Mouse (Mus musculus) lung, adult 18-20 months (tissue): ENCODE results near the gene Dll1.

ENCODE experiments used
- DNase-seq, 2 experiments: peaks; one replicate each; pipeline ENCODE4 v3.0.0; 2022; ENCODE audit warnings: mixed read lengths in 2 of 2

Gene Dll1

DNA sequence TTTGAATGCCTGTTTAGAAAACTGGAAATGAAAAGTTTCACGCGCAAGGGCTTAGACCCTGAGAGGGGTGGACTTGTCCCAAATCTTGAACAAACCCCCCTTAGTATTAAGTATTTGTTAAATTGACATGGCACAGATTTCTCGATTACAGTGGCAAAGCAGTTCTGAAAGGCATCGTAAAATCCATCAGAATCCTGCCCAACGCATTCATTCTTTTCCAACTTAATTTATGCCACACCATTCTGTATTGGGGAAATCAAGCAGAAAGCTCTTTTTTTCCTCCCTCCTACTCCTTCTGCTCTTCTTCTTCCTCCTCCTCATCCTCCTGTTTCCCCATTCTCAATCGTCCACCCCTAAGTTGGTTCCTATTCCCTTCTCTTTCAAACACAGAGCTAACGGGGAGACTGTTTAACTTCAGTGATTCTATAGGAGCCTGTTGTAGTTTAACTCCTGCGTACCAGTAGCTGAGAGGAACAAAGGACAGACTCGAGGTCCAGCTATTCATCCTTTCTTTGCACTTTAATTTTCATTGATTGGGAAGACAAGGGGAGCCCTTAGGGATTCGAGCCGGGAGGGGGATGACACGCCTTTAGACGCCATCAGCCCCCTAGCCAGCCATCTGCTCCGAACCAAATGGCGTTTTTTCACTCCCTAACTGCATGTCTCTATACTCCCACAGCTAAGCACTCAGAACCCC lies 1.9 kb upstream of the Dll1 start:
- no peak for DNase-seq

DNA sequence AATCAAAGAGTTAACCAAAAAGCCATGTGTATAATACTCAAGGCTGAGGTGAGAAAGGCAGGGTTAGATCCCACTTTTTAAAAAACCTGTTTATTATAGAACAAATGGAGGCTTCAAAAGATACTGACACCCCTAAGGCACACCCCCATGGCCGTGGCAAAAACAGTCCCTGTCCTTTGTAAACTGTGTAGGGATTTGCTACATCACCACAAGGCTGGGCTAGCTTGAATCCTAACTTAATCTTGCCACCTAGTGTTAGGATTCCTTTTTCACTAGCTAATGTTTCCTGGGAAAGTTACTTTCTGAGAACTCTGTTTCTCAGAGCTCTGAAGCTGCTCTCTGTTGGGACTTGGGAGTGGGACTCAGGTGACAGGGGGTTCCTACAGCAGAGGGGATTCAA lies 1.2 kb upstream of the Dll1 start:
- DNase-seq: peak in 1 of 2 experiments; percentile 34

DNA sequence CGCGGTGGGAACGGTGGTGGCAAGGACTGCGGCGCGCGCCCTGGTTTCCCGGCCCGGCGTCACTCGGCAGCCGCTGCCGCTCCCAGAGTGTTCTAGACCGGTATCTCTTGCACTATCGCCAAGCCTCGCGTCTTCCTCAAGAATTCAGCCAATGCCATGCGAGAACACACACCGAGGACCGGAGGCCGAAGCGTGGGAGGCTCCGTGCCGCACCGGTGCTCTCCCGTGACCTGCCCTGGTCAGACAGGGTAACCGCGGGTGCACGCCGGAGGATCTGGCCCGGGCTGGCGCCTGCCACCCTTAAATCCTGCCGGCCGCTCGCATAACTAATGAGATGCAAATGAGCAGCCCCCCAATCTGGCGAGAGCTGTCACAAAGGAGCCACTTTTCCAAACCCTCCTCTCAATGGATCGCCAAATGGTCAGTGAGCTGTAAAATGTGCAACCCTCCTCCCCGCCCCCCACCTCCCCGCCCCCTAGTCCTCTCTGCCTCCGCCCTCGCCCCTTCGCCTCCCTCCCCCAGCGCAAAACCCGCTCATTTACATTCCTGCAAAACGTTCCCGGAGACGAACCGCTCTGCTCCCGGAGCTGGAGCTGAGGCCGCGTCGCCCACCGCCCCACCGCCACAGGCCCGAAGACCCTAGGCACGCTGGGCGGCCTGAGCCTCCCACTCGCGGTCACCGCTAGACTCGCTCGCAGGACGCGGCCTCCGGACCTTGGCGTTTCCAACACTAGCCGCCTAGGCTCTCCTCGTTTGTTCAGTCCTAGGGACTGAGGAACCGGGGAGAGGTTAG lies 775 bp downstream of the Dll1 start:
- DNase-seq: peak; percentile 79 to 81

DNA sequence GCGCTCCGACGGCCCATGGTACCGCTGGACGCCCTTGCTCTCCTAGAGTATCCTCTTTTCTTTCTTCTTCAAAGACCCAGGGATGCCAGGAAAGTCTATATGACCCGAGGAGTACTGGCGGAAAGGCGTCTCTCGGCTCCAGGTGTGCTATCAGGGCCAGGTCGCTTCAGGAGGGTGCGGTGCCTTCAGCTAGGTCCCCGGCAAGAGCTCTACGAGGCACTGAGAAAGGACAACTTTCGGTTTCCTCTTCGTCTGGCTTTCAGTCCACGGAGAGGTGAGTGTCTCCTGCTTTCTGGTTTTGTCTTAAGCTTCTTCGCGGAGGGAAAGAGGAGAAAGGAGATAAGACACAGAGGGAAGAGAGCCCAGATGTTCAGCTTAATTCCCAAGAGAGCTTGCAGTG lies 1.4 kb downstream of the Dll1 start:
- DNase-seq: no peak

DNA sequence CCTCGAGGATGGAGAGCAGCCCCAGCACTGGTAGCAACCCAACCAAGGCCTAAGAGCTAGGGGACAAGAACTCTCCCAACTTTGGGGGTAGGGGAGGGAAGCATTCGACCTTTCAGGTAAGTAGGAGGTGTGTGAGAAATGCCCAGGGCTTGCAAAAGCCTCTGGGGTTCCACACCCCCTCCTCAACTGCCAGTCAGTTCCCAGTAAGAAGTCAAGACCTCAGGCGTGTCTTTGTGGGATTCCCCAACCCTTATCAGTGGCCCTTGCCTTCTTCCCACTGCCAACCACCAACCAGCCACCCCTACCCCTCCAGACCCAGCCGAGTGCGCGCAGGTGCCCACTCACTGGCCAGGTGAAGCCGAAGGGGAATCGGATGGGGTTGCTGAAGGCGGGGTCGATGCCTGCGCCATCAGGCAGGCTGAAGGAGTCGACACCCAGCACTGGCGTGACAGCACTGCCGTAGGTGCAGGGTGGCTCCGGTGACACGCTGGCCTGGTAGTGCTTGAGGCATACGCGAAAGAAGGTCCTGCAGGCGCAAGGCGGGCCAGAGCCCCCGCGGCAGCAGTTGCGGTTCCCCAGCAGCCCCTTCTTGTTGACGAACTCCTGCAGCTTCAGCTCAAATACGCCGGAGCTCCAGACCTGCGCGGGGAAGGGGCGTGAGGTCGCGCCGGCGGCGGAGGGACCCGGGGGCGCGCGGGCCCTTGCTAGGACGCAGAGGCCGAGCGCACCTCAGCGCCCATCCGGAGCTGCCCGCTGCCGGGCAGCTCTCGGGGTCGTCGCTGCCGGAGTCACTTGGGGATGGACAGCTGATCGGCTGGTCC lies 2.1 kb downstream of the Dll1 start:
- no peak for DNase-seq

DNA sequence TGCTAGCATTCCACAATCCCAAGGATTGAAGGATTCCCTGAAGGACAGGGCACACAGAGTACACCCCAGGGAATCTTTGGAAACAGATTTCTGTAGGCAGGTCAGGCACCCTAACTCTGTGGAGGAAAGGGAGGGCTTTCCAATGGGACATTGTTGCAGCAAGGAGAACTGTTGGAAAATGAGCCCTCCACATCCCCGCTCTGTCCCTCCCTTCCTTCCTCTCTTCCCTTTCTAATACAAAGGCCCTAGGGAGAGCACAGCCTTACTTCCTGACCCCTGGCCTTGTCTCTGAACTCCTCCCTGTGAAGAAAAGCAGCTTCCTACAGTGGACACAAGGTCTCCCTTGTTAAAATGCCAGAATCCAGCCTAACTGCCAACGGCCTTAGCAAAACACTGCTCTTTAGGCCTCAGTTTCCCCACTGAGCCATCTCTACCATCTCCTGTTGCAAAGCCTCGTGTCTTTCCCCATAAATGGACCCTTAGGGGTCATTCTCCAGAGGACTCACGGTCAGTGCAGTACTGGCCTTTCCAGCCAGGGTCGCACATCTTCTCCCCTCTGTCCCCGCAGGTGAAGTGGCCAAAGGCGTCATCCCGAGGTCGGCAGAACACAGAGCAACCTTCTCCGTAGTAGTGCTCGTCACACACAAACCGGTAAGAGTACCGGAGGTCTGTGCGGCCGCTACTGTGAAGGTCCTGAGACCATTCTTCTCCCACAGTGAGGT lies 3.6 kb downstream of the Dll1 start:
- peak in 1 of 2 experiments; percentile 41 for DNase-seq

DNA sequence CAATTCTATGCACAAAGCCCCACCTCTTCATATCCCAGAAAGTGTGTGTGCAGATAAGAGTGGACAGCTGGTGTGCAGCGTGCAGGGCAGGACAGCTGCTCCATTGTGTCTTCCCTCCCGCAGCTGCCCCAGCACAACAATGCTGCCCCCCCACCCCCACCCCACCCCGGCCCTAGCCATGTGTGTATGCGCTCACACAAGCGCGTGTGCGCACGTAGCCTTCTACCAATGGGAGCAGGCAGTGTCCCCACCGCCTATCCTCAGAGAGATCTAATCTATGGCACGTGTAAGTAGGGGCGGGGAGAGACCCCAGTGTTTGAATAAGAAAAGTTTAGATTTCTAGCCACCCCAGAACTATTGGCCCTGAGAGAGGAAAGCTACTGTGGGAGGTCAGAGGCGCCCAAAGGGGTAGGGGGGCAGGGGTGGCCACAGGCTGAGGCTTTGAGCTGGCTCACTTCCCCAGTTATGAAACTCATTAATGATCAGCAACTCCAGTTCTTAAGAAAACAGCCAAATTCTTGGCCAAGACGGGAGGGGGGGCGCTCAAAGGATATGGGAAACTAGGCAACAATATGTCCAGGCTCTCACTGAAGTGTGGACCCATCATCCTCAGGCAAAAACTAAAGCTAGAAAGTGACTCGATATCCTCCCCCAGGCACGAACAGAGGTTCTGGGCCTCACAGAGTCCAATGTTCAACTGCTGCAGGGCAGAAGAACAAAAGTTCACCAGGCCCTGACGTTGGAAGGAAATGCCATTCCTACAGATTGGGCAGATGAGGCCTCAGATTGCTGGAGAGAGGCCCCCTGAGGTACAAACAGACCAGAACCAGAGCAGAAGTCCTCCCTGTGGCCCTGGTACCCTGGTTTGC lies 4.5 kb downstream of the Dll1 start:
- no peak for DNase-seq

DNA sequence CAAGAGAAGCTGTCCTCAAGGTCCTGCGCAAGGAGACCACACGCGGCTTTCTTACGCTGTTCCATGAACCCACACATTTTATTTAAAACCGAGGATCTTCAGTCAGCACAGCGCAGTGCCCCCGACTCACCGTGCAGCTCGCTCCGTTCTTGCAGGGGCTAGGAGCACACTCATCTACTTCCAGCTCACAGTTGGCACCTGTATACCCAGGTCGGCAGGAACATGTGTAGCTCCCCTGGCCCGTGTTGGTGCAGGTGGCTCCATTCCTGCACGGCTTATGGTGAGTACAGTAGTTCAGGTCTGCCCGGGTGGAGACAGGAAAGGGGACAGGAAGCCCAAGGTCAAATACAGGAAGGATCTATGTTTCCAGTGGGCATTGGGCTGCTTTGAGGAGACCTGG lies 6.3 kb downstream of the Dll1 start:
- DNase-seq: no peak

DNA sequence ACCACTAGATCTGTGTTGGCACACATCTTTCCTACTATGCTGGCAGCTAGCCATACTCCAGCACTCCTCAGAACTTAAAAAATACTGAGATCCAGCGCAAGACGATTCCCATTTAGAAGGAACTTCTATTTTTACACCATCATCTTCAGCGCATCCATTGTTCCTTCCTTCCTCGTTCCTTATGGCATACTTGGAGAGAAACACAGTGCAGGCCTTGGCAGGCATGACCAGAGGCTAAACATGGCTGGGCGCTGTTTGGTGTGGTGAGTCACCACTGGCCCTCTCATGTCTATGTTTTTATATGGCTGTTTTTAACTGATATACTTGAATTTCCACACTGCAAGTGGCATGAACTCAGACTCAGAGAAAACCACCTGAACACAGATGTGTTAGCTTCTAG lies 11.0 kb downstream of the Dll1 start:
- DNase-seq: no peak

DNA sequence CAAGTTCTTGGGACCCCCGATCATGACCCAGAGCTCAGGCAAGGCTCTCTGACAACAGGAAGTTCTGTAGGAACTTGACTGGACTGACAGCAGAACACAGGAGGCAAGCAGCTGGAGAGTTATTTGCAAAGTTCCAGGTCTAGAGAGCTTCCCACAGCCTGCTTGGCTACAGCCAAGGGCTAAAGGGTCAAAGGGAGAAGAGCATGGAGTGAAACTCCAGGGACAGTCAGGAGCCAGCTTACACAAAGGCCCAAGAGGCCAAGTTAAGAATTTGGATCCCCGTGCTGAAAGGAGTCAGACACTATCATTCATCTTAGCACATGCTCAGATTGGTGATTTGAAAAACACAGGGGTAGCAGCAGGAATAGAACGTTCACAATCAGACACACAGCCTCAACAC lies 13.0 kb downstream of the Dll1 start:
- DNase-seq: no peak

DNA sequence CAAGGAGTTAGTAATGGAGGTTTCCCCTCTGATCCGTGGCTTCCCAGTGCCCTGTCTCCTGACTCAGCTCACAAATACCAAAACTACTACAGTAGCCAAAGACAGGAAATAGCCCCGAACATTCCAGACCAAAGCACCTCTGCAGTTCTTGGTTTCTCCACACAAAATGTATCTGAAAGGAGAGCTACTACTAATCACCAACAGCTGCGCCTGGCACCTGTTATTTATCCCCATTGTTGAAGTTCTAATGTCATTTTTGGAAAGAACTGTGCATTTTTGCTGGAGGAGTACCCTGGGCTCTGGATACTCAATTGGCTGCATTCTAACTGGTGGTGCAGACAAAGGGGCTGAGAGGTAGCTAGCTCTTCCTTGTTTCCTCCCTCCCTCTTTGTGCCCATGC lies 19.6 kb downstream of the Dll1 start:
- no peak for DNase-seq

DNA sequence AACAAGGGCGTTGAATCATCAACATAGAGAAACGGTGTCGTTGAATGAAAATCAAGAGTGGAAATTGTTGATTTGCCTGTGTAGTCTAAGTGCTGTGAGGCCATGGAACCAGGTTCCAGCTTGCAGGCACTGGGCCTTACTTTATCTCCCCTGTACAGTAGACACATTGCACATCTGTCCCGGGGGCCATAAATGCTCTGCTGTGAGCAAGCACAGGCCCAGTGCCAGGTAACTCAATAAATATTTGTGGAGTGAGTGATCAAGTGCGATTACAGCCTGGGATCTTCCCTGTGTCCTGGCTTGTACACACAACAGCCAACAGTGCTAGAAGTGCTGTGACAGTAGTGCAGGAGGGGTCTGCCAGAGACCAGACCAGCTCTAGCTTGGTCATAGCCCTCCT lies 20.1 kb downstream of the Dll1 start:
- DNase-seq: no peak

DNA sequence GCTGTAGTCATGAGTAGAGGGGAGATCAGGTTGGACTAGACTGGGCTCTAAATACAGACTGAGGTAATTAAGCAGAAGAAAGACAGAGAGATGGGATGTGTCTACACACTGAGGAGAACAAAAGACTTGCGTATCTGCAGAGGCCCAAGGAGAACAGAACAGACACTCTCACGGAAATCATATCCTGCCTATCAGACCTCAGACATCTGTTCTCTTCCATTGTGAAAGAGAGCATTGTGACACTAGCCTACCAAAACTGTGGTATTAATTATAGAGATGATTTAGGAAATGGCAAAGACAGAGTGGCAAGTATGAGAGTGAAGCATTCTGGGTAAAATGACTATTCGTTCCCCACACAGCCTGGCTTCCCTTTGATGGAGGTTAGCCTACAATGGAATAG lies 21.6 kb downstream of the Dll1 start:
- no peak for DNase-seq

DNA sequence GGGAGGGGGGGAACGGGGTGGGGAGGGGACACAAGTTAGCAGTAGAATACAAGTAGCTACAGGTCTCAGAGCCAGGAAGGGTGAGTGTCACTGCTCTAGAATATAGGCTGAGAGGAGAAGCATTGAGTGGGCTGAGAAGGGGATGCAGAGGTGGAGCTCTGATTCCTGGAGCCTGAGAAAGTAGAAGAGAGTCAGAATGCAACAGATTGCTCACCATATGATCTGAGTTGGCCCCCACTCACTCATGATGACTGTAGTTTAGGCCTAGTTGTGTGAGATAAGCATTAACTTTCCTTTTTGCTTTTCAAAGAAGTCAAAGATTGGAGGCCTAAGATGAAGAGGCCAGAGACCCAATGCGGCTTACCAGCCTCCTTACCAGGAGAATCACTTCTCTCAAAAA lies 22.7 kb downstream of the Dll1 start:
- DNase-seq: no peak

DNA sequence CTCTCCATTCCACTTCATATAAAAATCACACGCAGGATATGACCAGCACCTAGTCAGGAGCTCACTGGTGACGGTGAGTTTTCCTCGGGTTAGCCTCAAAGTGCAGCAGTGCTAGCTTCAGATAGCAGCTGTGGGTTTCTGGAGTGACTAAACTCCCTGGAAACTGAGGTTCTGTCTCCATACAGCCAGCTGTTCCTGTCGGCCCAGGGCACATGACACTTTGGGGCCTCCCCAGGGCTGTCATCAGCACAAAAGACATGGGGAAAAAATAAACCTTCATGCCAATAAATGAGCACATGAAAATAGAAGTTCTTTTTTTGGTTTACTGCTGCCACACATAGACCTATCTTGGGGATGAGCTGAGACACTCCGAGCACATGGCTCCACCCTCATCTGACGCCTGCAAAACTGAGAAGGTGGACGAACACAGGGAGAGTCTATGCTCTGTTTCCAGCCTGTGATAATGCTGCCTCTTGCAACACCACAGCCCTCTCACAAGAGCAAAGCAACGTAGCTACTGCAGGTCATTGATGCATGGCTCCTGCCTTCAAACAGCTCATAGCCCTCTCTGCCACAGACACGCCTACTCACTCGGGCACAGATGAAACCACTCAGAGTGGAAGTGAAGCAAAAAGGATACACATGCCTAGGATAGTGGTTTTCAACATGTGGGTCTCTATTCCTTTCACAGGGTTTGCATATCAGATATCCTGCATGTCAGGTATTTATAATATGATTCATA lies 23.6 kb downstream of the Dll1 start:
- no peak for DNase-seq

DNA sequence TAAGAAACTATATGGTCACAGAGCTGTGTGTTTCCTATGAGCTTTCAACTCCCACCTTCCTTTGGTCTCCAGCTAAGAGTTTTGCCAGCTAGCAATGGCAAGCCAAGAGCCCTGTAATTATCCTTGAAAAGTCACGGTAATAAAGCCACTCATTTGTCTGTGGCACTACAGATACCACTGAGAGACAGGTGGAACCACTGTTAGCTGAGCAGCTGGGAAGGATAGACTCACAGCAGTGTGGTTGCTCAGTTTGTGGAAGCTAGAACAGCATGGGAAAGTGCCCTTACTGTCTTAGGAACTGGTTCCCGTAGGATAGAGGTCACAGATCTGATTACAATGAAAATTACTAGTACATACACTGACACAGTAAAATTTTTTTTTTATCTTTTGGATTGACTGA lies 26.5 kb downstream of the Dll1 start:
- DNase-seq: no peak

DNA sequence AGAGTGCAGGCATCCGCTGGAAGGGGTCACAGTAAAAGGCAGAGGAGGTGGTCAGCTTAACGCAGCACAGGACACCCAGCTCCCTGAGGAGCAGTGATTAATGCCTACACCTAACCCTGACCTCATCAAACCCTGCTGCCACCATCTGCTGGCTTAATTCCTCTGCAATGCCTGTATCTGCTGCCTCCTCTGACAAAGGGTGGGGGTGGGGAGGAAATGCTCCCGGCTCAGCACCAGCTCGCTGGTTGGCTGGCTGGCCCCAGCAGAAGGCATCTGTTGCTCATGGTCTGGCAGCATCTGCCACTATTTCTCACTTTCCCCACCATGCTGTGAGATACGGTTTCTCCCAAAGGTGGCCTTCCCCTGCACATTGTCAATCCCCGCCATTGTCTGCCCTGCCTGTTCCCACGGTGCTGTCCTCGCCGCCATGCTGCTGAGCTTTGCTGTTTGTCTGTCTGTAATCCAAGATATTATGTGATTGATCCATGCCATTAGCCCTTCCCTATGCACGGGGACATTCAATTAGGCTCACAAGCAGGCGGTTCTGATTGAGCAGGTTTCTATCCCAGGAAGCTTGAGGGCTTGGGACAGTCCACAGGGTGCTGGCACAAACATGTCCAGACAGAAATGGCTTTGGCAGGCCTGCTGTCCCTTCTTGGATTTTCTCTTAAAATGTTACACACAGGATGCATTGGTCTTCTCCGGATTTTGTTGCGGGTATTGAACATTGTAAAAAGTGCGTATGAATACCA lies 33.4 kb downstream of the Dll1 start:
- DNase-seq: no peak

DNA sequence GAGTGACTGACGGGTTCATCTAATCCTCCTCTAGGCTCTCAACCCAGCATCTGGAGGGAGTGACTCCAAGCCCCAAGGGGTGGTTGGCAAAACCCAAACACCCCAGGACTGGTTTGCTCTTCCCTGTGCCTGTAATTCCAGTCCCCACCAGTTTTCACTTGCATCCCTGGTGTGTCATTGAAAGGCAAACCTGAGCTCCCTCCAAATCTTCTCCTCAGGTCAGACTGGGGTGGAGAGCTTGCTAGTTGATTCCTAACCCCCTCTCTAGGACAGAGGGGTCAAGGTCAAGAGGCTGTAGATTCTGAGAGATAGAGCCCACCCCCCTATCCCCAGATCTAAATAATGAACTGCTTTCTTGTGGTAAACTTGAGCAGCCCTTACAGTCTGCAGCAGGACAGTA lies 38.8 kb downstream of the Dll1 start:
- no peak for DNase-seq

DNA sequence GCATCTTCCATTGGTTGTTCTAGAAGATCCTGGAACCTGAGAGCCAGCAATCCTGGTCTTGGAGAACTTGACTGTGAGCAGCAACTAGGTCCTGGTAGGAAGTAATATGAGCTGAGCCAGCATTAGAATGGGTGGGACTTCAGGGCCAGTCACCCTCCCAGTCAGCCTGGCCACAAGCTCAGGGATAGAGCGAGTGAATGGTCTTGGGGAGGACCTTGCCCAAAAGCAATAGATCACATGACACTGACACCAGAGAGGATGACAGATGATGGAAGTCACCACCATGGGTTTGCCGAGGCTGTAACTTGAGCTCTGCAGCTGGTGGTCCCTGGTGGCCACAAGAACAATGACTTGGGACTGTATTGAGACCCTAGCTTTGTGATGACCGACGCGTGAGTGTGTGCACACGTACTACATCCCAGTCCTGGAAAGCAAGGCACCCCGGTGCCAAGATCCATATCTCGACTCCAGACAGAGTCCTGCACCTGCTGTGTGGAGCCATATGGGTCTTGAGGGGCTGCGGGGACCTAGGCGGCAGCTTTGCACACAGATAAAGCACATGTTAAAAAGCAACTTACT lies 46.8 kb downstream of the Dll1 start:
- no peak for DNase-seq

DNA sequence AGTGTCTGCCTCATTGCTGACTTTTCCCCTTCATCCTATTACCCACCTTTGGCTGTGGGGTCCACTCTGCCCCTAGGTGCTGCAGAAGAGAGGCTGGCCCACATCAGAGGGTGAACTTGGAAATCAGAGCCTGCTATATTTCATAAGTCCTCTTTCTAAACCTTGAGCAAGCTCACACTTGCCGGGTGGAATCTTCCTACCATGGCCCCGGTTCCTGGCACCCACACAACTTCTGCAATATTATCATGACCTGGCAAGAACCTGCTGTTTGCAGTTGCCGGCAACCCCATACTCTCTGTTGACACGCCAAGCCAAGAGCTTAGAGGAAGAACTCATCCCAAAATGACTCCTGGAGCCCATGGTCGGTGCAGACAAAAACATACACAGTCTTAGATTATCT lies 49.6 kb downstream of the Dll1 start:
- no peak for DNase-seq
